Mouse (Mus musculus) megakaryocyte, embryonic 14.5 days (primary cell): ENCODE results near the gene Cpt1b. TPM values are rescaled to one million over a fixed set of nuclear protein-coding genes. Genes with fewer than 3 reads are reported as not detected.

Experiments
- H3K27me3 ChIP-seq: replicated peaks from 2 replicates; pipeline ENCODE3; 2012; ENCODE audit warnings: inconsistent platforms
- H3K36me3 ChIP-seq: replicated peaks from 2 replicates; pipeline ENCODE3; 2012; ENCODE audit warnings: low read length, inconsistent platforms, mixed read lengths
- H3K4me1 ChIP-seq: 2 replicates; pipeline ENCODE4 v1.6.1; 2012; ENCODE audit warnings: inconsistent platforms
- H3K4me3 ChIP-seq: replicated peaks from 2 replicates; pipeline ENCODE3; 2012; ENCODE audit warnings: moderate library complexity, mild to moderate bottlenecking, inconsistent platforms
- H3K9me3 ChIP-seq: 2 replicates; pipeline ENCODE4 v1.6.1; 2012; ENCODE audit warnings: inconsistent platforms
- FLI1 ChIP-seq: IDR thresholded peaks from 2 replicates; pipeline ENCODE4 v1.6.1; 2012; ENCODE audit warnings: low read length, inconsistent platforms, mixed read lengths
- GATA1 ChIP-seq: IDR thresholded peaks from 3 replicates; pipeline ENCODE4 v1.6.1; 2012; ENCODE audit warnings: mixed read lengths, low read length, inconsistent platforms, borderline replicate concordance
- polyA plus RNA-seq: library from polyadenylated mRNA; stranded (reverse); fragments of >175 nt; gene quantifications from 2 replicates; pipeline ENCODE4 v1.2.3, GENCODE M21; 2012; ENCODE audit warnings: low replicate concordance; ENCODE audit not compliant: insufficient read depth

Gene Cpt1b
- polyA plus RNA-seq, 1 experiment: 0.31 TPM

DNA sequence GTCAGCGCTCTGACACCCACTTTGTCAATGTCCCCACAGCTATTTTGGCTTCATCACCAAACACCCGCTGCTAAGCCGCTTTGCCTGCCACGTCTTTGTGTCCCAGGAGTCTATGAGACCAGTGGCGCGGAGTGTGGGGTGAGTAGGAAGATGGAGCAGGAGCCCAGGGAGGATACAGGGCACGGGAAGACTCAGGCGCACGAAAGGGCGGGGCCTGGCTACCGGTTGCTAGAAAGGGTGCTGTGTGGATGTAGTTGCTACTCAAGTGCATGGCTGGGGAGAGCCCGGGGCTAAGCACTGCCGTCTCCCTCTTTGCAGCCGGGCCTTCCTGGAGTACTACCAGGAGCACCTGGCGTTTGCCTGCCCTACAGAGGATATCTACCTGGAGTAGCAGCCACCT is 35.7 kb upstream of the Cpt1b start:
- no peak for TF ChIP-seq GATA1
- Histone ChIP-seq H3K9me3 (no peaks in the 10 kb centered on the region), H3K4me1 (peaks cover 12% of the 10 kb centered on the region), H3K36me3 (no peaks in the 10 kb centered on the region), H3K27me3 (peaks cover 61% of the 10 kb centered on the region), H3K4me3 (no peak overlapping the region)

DNA sequence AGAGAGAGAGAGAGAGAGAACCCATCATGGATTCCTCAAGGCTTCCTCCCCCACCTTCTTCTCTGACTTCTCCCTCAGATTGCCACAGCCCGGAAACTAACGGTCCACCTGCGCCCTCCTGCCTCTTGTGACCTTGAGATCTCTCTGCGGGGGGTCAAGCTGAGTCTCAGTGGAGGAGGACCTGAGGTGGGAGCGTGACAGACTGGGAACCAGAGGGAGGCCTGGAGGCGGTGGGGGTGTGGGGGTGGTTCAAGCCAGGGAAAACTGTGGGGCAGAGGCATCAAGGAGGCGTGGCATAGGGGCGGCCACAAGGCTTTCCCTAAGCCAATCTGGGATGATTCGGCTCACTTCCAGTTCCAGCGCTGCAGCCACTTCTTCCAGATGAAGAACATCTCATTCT is 34.6 kb upstream of the Cpt1b start:
- H3K36me3 ChIP-seq: no peaks in the 10 kb centered on the region
- H3K4me1 ChIP-seq: peaks cover 12% of the 10 kb centered on the region
- no peak overlapping the region for H3K4me3 ChIP-seq
- no peak for TF ChIP-seq FLI1
- TF ChIP-seq GATA1: no peak
- no peaks in the 10 kb centered on the region for H3K9me3 ChIP-seq
- peaks cover 70% of the 10 kb centered on the region for H3K27me3 ChIP-seq

DNA sequence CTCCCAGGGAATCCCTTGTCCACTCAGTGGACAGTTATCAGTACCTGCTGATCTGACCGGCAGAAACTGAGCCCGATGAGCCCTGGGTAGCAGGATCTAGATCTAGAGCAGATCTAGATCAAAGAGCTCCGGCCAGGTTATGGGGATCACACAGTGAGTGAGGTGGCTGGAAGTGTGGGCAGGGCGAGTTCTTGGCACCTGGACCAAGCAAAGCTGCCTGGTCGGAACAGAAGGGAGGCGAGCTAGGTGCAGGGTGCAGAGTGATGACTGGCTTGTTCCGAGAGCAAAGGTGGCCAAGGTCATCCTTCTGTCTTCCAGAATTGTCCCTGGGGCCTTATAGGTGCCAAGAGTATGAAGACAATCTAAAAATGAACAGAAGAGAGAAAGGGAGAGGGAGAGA is 34.2 kb upstream of the Cpt1b start:
- TF ChIP-seq GATA1: no peak
- no peak for TF ChIP-seq FLI1
- Histone ChIP-seq H3K4me3 (no peak overlapping the region), H3K4me1 (peaks cover 12% of the 10 kb centered on the region), H3K9me3 (no peaks in the 10 kb centered on the region), H3K27me3 (peaks cover 75% of the 10 kb centered on the region), H3K36me3 (no peaks in the 10 kb centered on the region)

DNA sequence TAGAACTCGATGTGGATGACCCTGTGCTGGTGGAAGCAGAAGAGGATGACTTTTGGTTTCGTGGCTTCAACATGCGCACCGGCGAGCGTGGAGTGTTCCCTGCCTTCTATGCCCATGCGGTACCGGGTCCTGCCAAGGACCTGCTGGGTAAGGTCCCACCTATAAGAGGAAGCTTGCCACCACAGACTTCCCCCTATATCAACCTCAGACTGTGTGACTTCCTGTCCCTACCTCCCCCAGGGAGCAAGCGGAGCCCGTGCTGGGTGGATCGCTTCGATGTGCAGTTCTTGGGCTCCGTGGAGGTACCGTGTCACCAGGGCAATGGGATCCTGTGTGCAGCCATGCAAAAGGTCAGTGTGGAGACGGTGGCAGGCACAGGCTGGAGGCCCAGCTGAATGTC is 33.3 kb upstream of the Cpt1b start:
- Histone ChIP-seq H3K4me1 (peaks cover 18% of the 10 kb centered on the region), H3K4me3 (no peak overlapping the region), H3K9me3 (no peaks in the 10 kb centered on the region), H3K36me3 (no peaks in the 10 kb centered on the region), H3K27me3 (peaks cover 80% of the 10 kb centered on the region)
- no peak for TF ChIP-seq GATA1
- TF ChIP-seq FLI1: no peak

DNA sequence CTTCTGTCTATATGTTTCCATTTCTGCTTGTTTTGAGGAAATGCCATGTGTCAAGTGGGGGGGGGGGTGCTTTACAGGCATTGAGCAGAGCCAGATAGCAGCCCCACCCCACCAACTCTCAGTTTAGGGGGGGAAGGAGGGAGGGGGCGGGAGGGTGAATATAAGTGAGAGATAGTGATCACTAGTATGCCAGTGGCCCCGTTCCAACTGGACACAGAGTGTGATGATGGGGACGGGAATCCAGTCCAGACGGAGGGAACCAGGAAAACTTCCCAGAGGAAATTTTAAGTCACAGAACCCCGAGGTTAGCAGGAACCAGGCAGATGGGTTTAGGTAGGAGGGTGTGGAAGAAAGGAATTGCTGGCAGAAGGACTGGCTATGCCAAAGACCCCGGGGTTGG is 30.0 kb upstream of the Cpt1b start:
- Histone ChIP-seq H3K4me1 (peaks cover 20% of the 10 kb centered on the region), H3K4me3 (no peak overlapping the region), H3K36me3 (no peaks in the 10 kb centered on the region), H3K9me3 (no peaks in the 10 kb centered on the region), H3K27me3 (peaks cover 80% of the 10 kb centered on the region)
- TF ChIP-seq FLI1: no peak
- no peak for TF ChIP-seq GATA1

DNA sequence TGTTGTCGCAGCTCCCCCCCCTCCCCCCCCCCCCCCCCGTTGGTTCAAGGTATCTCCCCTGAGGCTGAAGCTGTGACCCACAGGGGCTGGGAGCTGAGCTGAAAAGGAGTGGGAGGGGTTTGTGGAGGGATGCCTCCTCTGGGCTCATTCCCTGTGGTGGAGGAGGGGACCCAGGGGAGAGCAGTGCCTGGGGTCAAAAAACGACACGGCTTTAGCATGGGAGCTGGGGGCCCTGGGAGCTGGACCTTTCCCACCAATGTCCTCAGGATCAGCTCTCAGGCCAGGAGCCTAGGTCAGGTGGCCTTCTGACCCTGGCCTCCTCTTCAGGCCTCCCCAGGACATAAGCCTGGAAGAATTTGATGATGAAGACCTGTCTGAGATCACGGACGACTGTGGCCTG is 29.2 kb upstream of the Cpt1b start:
- Histone ChIP-seq H3K27me3 (peaks cover 77% of the 10 kb centered on the region), H3K4me1 (peaks cover 20% of the 10 kb centered on the region), H3K4me3 (no peak overlapping the region), H3K9me3 (no peaks in the 10 kb centered on the region), H3K36me3 (no peaks in the 10 kb centered on the region)
- TF ChIP-seq FLI1 (no peak), GATA1 (no peak)

DNA sequence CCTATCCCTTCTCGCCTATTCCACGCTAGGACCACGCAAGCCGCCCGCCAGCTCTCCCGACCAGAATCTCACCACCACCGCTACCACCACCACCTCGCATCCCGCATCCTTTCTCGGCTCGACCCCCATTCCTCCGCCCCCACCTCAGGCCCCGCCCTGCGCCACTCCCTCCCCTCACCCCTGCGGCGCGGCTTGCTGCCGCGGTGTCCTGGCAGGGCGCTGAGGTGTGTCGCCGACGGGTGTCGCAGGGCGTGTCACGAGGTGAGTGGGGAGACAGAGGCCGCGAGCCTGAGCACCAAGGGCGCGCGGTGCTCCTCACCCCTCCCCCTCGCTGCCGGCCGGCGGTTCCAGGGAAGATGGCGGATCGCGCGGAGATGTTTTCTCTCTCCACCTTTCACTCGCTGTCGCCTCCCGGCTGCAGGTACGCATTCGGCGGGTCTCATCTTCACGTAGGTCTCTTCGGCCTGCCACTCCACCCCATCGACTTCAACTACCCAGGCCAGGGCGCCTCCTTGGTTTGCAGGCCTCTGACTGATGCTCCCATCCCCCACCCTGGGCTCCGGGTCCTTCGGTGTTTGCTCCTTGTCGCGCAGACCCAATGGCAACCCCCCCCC is 28.3 kb upstream of the Cpt1b start, which contains the start of gene Mapk8ip2:
TSS of gene Mapk8ip2 (plus strand) at position 49 of the 614 bp plus-strand sequence.
- H3K36me3 ChIP-seq: no peaks in the 10 kb centered on the region
- H3K4me3 ChIP-seq: peak within 1 kb of the TSS; percentile 83
- TF ChIP-seq FLI1: no peak
- TF ChIP-seq GATA1: no peak
- H3K9me3 ChIP-seq: no peaks in the 10 kb centered on the region
- H3K27me3 ChIP-seq: peaks cover 74% of the 10 kb centered on the region
- H3K4me1 ChIP-seq: peaks cover 17% of the 10 kb centered on the region

DNA sequence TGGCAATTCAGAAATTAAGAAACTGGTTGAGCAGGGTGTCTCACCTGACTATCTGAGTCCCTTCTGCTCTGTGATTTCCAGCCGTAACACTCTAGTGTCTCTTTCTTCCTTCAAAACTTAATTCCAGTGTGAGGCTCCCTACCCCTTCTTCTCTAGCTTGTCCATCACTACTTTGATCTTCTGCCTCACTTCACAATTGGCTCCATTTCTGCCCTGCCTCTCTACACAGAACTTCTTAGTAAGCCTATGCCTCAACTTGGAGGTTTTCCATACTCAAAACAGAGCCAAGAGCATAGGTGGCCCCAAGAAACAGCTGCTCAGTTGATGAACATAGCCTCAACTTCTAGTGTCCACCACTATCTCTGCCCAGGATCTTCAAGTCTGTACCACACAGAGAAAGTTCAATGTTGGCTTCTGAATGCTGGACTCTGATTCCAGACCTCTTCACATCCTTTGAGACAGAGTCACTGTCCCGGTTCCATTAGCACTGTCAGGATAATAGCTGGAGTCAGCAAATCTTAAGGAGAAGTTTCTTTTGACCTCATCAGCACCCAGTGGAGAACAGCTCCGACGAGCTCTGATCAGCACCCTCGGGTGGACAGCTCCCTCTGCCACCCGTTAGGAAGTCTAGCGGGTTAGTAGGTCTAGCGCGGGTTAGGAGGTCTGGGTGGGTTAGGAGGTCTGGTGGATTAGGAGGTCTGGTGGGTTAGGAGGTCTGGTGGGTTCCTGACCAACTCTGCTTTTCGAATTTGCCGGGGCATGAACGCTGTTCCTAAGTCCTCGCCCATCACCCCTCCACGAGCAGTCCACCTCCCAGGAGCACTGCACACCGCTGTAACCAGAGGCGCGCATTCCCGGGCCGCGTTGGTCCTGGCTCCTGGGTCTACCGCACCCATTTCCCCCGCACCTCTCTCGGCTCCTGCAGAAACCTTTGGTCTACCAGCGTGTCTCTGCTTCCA is 27.5 kb upstream of the Cpt1b start:
- H3K4me1 ChIP-seq: peaks cover 13% of the 10 kb centered on the region
- H3K27me3 ChIP-seq: peaks cover 67% of the 10 kb centered on the region
- H3K36me3 ChIP-seq: no peaks in the 10 kb centered on the region
- no peaks in the 10 kb centered on the region for H3K9me3 ChIP-seq
- peak; percentile 53; the same call in 1 of the 3 replicates for TF ChIP-seq GATA1
- TF ChIP-seq FLI1: no peak
- peak overlapping the region; percentile 83 for H3K4me3 ChIP-seq

DNA sequence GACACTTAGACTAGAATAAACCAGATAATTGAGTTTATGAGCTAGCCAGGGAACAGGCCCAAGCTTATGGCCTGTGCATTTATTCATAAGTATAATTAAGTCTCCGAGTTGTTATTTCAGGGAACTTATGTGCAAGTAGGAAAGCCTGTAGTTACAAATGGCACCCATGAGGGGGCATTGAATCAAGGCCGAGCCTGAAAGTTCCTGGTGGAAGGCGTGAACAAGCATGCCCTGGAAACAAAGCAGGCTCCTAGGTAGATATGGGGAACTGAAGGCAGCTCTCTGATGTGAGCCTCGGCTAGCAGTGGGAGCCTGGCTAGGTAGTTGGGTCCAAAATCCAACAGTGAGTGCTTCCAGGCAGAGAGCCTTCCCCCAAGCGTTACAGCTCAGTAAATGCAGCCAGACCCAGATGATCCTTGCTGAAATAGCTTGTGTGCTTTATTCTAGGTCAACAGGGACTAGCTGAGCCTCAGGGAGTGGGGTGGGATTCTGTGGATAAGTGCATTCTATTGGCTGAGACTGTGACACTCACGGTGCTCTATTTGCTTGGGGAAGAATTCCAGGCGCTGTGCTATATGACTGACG is 16.9 kb upstream of the Cpt1b start:
- Histone ChIP-seq H3K27me3 (peaks cover 26% of the 10 kb centered on the region), H3K4me3 (no peak overlapping the region)
- TF ChIP-seq FLI1: no peak
- TF ChIP-seq GATA1: no peak

DNA sequence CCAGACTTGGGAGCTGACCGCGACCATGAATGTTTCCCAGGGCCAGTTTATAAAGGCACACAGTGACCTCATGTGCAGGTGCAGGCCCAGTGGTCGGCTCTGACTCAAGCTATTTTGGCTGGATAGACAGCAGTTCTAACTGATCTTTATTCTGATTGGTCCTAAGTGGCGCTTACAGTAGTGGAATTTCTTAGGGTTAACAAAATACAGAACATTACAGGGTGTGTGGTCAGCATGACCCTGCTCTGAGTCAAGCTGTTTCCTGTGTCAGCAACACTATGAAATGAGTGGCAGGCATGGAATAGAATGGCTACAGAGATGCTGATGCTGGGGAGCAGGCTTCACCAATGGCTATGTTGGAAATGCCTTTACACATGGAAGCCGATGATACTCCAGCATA is 10.2 kb upstream of the Cpt1b start:
- Histone ChIP-seq H3K27me3 (peaks cover 14% of the 10 kb centered on the region), H3K9me3 (peaks cover 20% of the 10 kb centered on the region), H3K36me3 (no peaks in the 10 kb centered on the region), H3K4me3 (no peak overlapping the region), H3K4me1 (peaks cover 26% of the 10 kb centered on the region; the same call in 1 of the 2 replicates)
- no peak for TF ChIP-seq GATA1
- TF ChIP-seq FLI1: no peak

More for the DNA sequence above, 16.9 kb upstream of the Cpt1b start:
- Histone ChIP-seq H3K36me3 (no peaks in the 10 kb centered on the region), H3K4me1 (no peaks in the 10 kb centered on the region), H3K9me3 (peaks cover 22% of the 10 kb centered on the region)
